23 mouse cellular contexts compared by ENCODE assay signal in genomic region chr9:30912161-30912560, GRCm38 (mm10). TPM values are rescaled to one million over a fixed set of nuclear protein-coding genes. Genes with fewer than 3 reads are reported as not detected.
A peak's percentile ranks its signal among the peaks of the same experiment; 100 is the strongest.
DNase-seq lines count a peak whose midpoint lies in the region; ATAC-seq and TF ChIP-seq lines count a peak whose summit lies in the region.
"Had no signal": no experiment of that assay in that cellular context is flagged by ENCODE, and none has a peak within 500 bp of the region (broad histone marks: within the 10 kb centered on the region; RNA-seq: fewer than 3 reads in every experiment).

No protein-coding gene starts in this region.

- 0 out of 2 replicates have a peak, but pooled peaks cover 8% of the 10 kb centered on the region for H3K4me1 ChIP-seq in kidney, postnatal 0 days (replicated peaks; ENCODE audit: insufficient read depth, low read length)
- peaks cover 10% of the 10 kb centered on the region for H3K4me1 ChIP-seq in lung, embryonic 16.5 days (replicated peaks; ENCODE audit: control insufficient read depth, insufficient read depth, low read length)
- H3K4me1 ChIP-seq: embryonic facial prominence, embryonic 12.5 days; forebrain, embryonic 15.5 days; hindbrain, embryonic 13.5 days had no signal

- no peak for TF ChIP-seq CTCF in kidney, postnatal 0 days (IDR thresholded peaks at IDR 0.05; ENCODE audit: low read depth)

- 51% methylated on average over 3 of the region's 3 CpGs for WGBS in kidney, postnatal 0 days
- WGBS in lung, embryonic 16.5 days = 48% methylated on average over 3 of the region's 3 CpGs

- H3K9me3 ChIP-seq in kidney, postnatal 0 days (replicated peaks; ENCODE audit: low read length) = no peaks in the 10 kb centered on the region
- H3K9me3 ChIP-seq in lung, embryonic 16.5 days (ENCODE audit: control insufficient read depth, low read length) = no peaks in the 10 kb centered on the region
- H3K9me3 ChIP-seq: embryonic facial prominence, embryonic 12.5 days; forebrain, embryonic 15.5 days; G1E; heart, embryonic 15.5 days; hindbrain, embryonic 13.5 days had no signal

- H3K9ac ChIP-seq in kidney, postnatal 0 days (ENCODE audit: low read depth, low read length) = no peak overlapping the region
- no peak overlapping the region for H3K9ac ChIP-seq in lung, embryonic 16.5 days (ENCODE audit: low read length)
- H3K9ac ChIP-seq: embryonic facial prominence, embryonic 12.5 days; forebrain, embryonic 15.5 days; heart, embryonic 15.5 days; hindbrain, embryonic 13.5 days had no signal

- H3K27me3 ChIP-seq in kidney, postnatal 0 days (ENCODE audit: insufficient read depth, low read length) = no peaks in the 10 kb centered on the region
- no peaks in the 10 kb centered on the region; the same call in 1 of the 2 replicates for H3K27me3 ChIP-seq in lung, embryonic 16.5 days (ENCODE audit: control insufficient read depth, insufficient read depth, low read depth, low read length)
- H3K27me3 ChIP-seq: embryonic facial prominence, embryonic 12.5 days; forebrain, embryonic 15.5 days; heart, embryonic 15.5 days; hindbrain, embryonic 13.5 days had no signal

- ATAC-seq in kidney, postnatal 0 days (replicated peaks; ENCODE audit: low FRiP score, low read depth) = no peak
- ATAC-seq in lung, embryonic 16.5 days (ENCODE audit: low read depth) = peak; percentile 48; the same call in 1 of the 2 replicates
- ATAC-seq: CD4-positive, CD25-positive, alpha-beta regulatory T cell, adult 4 months; forebrain, embryonic 15.5 days had no signal

- peak overlapping the region; percentile 31; the same call in 1 of the 2 replicates for H3K27ac ChIP-seq in kidney, postnatal 0 days
- H3K27ac ChIP-seq in lung, embryonic 16.5 days (ENCODE audit: low read length) = no peak overlapping the region
- H3K27ac ChIP-seq: embryonic facial prominence, embryonic 12.5 days; forebrain, embryonic 15.5 days; heart, adult 2 months; heart, embryonic 15.5 days; hindbrain, embryonic 13.5 days had no signal

- H3K4me3 ChIP-seq in kidney, postnatal 0 days (replicated peaks; ENCODE audit: low read depth, low read length) = no peak overlapping the region
- H3K4me3 ChIP-seq in lung, embryonic 16.5 days (ENCODE audit: low read length) = no peak overlapping the region
- H3K4me3 ChIP-seq: embryonic facial prominence, embryonic 12.5 days; forebrain, embryonic 15.5 days; heart, adult 2 months; heart, embryonic 15.5 days; hindbrain, embryonic 13.5 days had no signal

- peak; percentile 4 for DNase-seq in gastrocnemius, postnatal 25 days
- no peak for DNase-seq in gastrocnemius, postnatal 10 days
- no peak for DNase-seq in kidney, postnatal 0 days (ENCODE audit: low spot score)
- no peak for DNase-seq in kidney, postnatal 14 days
- DNase-seq in lung, postnatal 10 days = no peak
- no peak for DNase-seq in cerebellum, postnatal 10 days
- DNase-seq: adrenal gland, adult 8-10 months; adrenal gland, postnatal 36 days; B cell, adult 2 months; cerebellum, adult 11 months; cerebellum, adult 8-10 months; cerebellum, postnatal 25 days; heart, adult 2 months; heart, postnatal 14 days had no signal

- no peaks in the 10 kb centered on the region for H3K36me3 ChIP-seq in kidney, postnatal 0 days (ENCODE audit: insufficient read depth, low read length)
- H3K36me3 ChIP-seq in lung, embryonic 16.5 days (ENCODE audit: control insufficient read depth, insufficient read depth, low read length) = no peaks in the 10 kb centered on the region
- H3K36me3 ChIP-seq: forebrain, embryonic 15.5 days; G1E; heart, embryonic 15.5 days; hindbrain, embryonic 13.5 days had no signal

- no peak overlapping the region for H3K4me2 ChIP-seq in kidney, postnatal 0 days (ENCODE audit: low read length)
- no peak overlapping the region for H3K4me2 ChIP-seq in lung, embryonic 16.5 days (ENCODE audit: low read depth, low read length)
- H3K4me2 ChIP-seq: embryonic facial prominence, embryonic 12.5 days; forebrain, embryonic 15.5 days; heart, embryonic 11.5 days; heart, embryonic 15.5 days; hindbrain, embryonic 13.5 days had no signal

RNA-seq across cellular contexts. Expression of gene Adamts15, which starts 10.1 kb away (rescaled TPM):
- 1 to 10 TPM; 2.3 to 2.4 TPM for total RNA-seq in gastrocnemius, postnatal 25 days (2021)
- 1 to 10 TPM; 6.1 to 6.8 TPM for total RNA-seq in gastrocnemius, postnatal 10 days (2021)
- 4.9 and 5.8 TPM in 2 replicates for polyA plus RNA-seq in kidney, postnatal 0 days (2015; fragmentation: Nextera tagmentation; extraction: Ambion mirVana)
- polyA plus RNA-seq in lung, embryonic 16.5 days (2015; fragmentation: Nextera tagmentation; extraction: Ambion mirVana) = 7.1 and 7.2 TPM in 2 replicates
- polyA plus RNA-seq: CD4-positive, CD25-positive, alpha-beta regulatory T cell, adult 4 months; G1E had no signal

RNA-seq across cellular contexts. Expression of gene Adamts8, which starts 30.2 kb away (rescaled TPM):
- 10 to 100 TPM in 1 of 2 experiments, 1 to 10 TPM in 1; 7.5 to 11.6 TPM for total RNA-seq in gastrocnemius, postnatal 25 days (2021)
- 10 to 100 TPM; 10.1 to 11.8 TPM for total RNA-seq in gastrocnemius, postnatal 10 days (2021)
- polyA plus RNA-seq in kidney, postnatal 0 days (2015; fragmentation: Nextera tagmentation; extraction: Ambion mirVana) = 0.66 and 0.80 TPM in 2 replicates
- polyA plus RNA-seq in lung, embryonic 16.5 days (2015; fragmentation: Nextera tagmentation; extraction: Ambion mirVana) = 3.3 and 3.8 TPM in 2 replicates
- total RNA-seq: G1E; hematopoietic stem cell, adult 5-6 weeks had no signal
- polyA plus RNA-seq: G1E had no signal
